Mouse (Mus musculus): ENCODE results near the gene Ugt1a2. TPM values are rescaled to one million over a fixed set of nuclear protein-coding genes. Genes with fewer than 3 reads are reported as not detected.

Ugt1a2 gene
- polyA plus RNA-seq, 1 experiment: 0.32 TPM

GRCm38 (mm10) chr1:88237311-88237710, 36.9 kb downstream of the Ugt1a2 start:
- no peak for DNase-seq
- Histone ChIP-seq H3K4me1 (replicated peaks; ENCODE audit: control insufficient read depth, insufficient read depth, low read length) (no peaks in the 10 kb centered on the region), H3K4me3 (ENCODE audit: control insufficient read depth, insufficient read depth, low read length) (no peak overlapping the region), H3K36me3 (ENCODE audit: control insufficient read depth, insufficient read depth, low read length) (no peaks in the 10 kb centered on the region), H3K27me3 (ENCODE audit: control insufficient read depth, insufficient read depth, low read length) (no peaks in the 10 kb centered on the region), H3K27ac (ENCODE audit: control insufficient read depth, insufficient read depth, low read length) (no peak overlapping the region)
- TF ChIP-seq POLR2A (IDR thresholded peaks at IDR 0.05; ENCODE audit: control insufficient read depth, extremely low read depth, insufficient read depth, low read length, poor library complexity): no peak
- WGBS: 81% methylated on average over 5 of the region's 5 CpGs

GRCm38 (mm10) chr1:88238771-88239170, 38.4 kb downstream of the Ugt1a2 start:
- DNase-seq: no peak

GRCm38 (mm10) chr1:88240072-88240471, 39.7 kb downstream of the Ugt1a2 start:
- Histone ChIP-seq H3K27me3 (ENCODE audit: control insufficient read depth, insufficient read depth, low read length) (no peaks in the 10 kb centered on the region), H3K27ac (ENCODE audit: control insufficient read depth, insufficient read depth, low read length) (no peak overlapping the region), H3K4me3 (ENCODE audit: control insufficient read depth, insufficient read depth, low read length) (no peak overlapping the region), H3K4me1 (replicated peaks; ENCODE audit: control insufficient read depth, insufficient read depth, low read length) (no peaks in the 10 kb centered on the region), H3K36me3 (ENCODE audit: control insufficient read depth, insufficient read depth, low read length) (no peaks in the 10 kb centered on the region)
- DNase-seq: no peak
- TF ChIP-seq CTCF (IDR thresholded peaks at IDR 0.05; ENCODE audit: borderline replicate concordance, control insufficient read depth, extremely low read depth, insufficient read depth, low read length, poor library complexity): no peak
- no peak for TF ChIP-seq POLR2A (IDR thresholded peaks at IDR 0.05; ENCODE audit: control insufficient read depth, extremely low read depth, insufficient read depth, low read length, poor library complexity)
- WGBS: 78% methylated on average over 5 of the region's 5 CpGs

More at GRCm38 (mm10) chr1:88238771-88239170, 38.4 kb downstream of the Ugt1a2 start:
- no peaks in the 10 kb centered on the region for H3K27me3 ChIP-seq (ENCODE audit: control insufficient read depth, insufficient read depth, low read length)
- H3K4me1 ChIP-seq (replicated peaks; ENCODE audit: control insufficient read depth, insufficient read depth, low read length): no peaks in the 10 kb centered on the region
- TF ChIP-seq POLR2A (IDR thresholded peaks at IDR 0.05; ENCODE audit: control insufficient read depth, extremely low read depth, insufficient read depth, low read length, poor library complexity): no peak
- no peak for TF ChIP-seq CTCF (IDR thresholded peaks at IDR 0.05; ENCODE audit: borderline replicate concordance, control insufficient read depth, extremely low read depth, insufficient read depth, low read length, poor library complexity)
- H3K27ac ChIP-seq (ENCODE audit: control insufficient read depth, insufficient read depth, low read length): no peak overlapping the region
- H3K4me3 ChIP-seq (ENCODE audit: control insufficient read depth, insufficient read depth, low read length): no peak overlapping the region
- H3K36me3 ChIP-seq (ENCODE audit: control insufficient read depth, insufficient read depth, low read length): no peaks in the 10 kb centered on the region
- 80% methylated on average over 6 of the region's 6 CpGs for WGBS

GRCm38 (mm10) chr1:88240579-88240978, 40.2 kb downstream of the Ugt1a2 start:
- H3K36me3 ChIP-seq (ENCODE audit: control insufficient read depth, insufficient read depth, low read length): no peaks in the 10 kb centered on the region
- no peaks in the 10 kb centered on the region for H3K27me3 ChIP-seq (ENCODE audit: control insufficient read depth, insufficient read depth, low read length)
- H3K27ac ChIP-seq (ENCODE audit: control insufficient read depth, insufficient read depth, low read length): no peak overlapping the region
- 82% methylated on average over 4 of the region's 4 CpGs for WGBS
- TF ChIP-seq POLR2A (IDR thresholded peaks at IDR 0.05; ENCODE audit: control insufficient read depth, extremely low read depth, insufficient read depth, low read length, poor library complexity): no peak
- no peak for TF ChIP-seq CTCF (IDR thresholded peaks at IDR 0.05; ENCODE audit: borderline replicate concordance, control insufficient read depth, extremely low read depth, insufficient read depth, low read length, poor library complexity)
- H3K4me1 ChIP-seq (replicated peaks; ENCODE audit: control insufficient read depth, insufficient read depth, low read length): no peaks in the 10 kb centered on the region
- H3K4me3 ChIP-seq (ENCODE audit: control insufficient read depth, insufficient read depth, low read length): no peak overlapping the region
- DNase-seq: no peak

- WGBS: 70% methylated on average over 5 of the region's 5 CpGs
- TF ChIP-seq POLR2A (IDR thresholded peaks at IDR 0.05; ENCODE audit: control insufficient read depth, extremely low read depth, insufficient read depth, low read length, poor library complexity) (no peak), CTCF (IDR thresholded peaks at IDR 0.05; ENCODE audit: borderline replicate concordance, control insufficient read depth, extremely low read depth, insufficient read depth, low read length, poor library complexity) (no peak)
Measured at GRCm38 (mm10) chr1:88243861-88244260, 43.5 kb downstream of the Ugt1a2 start.

GRCm38 (mm10) chr1:88245881-88246280, 45.5 kb downstream of the Ugt1a2 start:
- no peaks in the 10 kb centered on the region for H3K4me1 ChIP-seq (replicated peaks; ENCODE audit: control insufficient read depth, insufficient read depth, low read length)
- H3K27me3 ChIP-seq (ENCODE audit: control insufficient read depth, insufficient read depth, low read length): no peaks in the 10 kb centered on the region
- 81% methylated on average over 6 of the region's 6 CpGs for WGBS
- no peak overlapping the region for H3K27ac ChIP-seq (ENCODE audit: control insufficient read depth, insufficient read depth, low read length)
- DNase-seq: no peak
- H3K36me3 ChIP-seq (ENCODE audit: control insufficient read depth, insufficient read depth, low read length): no peaks in the 10 kb centered on the region
- no peak overlapping the region for H3K4me3 ChIP-seq (ENCODE audit: control insufficient read depth, insufficient read depth, low read length)
- TF ChIP-seq POLR2A (IDR thresholded peaks at IDR 0.05; ENCODE audit: control insufficient read depth, extremely low read depth, insufficient read depth, low read length, poor library complexity) (no peak), CTCF (IDR thresholded peaks at IDR 0.05; ENCODE audit: borderline replicate concordance, control insufficient read depth, extremely low read depth, insufficient read depth, low read length, poor library complexity) (no peak)

More at GRCm38 (mm10) chr1:88243861-88244260, 43.5 kb downstream of the Ugt1a2 start:
- no peak for DNase-seq
- no peak overlapping the region for H3K27ac ChIP-seq (ENCODE audit: control insufficient read depth, insufficient read depth, low read length)
- H3K27me3 ChIP-seq (ENCODE audit: control insufficient read depth, insufficient read depth, low read length): no peaks in the 10 kb centered on the region
- no peaks in the 10 kb centered on the region for H3K4me1 ChIP-seq (replicated peaks; ENCODE audit: control insufficient read depth, insufficient read depth, low read length)
- H3K36me3 ChIP-seq (ENCODE audit: control insufficient read depth, insufficient read depth, low read length): no peaks in the 10 kb centered on the region
- H3K4me3 ChIP-seq (ENCODE audit: control insufficient read depth, insufficient read depth, low read length): no peak overlapping the region

DNA sequence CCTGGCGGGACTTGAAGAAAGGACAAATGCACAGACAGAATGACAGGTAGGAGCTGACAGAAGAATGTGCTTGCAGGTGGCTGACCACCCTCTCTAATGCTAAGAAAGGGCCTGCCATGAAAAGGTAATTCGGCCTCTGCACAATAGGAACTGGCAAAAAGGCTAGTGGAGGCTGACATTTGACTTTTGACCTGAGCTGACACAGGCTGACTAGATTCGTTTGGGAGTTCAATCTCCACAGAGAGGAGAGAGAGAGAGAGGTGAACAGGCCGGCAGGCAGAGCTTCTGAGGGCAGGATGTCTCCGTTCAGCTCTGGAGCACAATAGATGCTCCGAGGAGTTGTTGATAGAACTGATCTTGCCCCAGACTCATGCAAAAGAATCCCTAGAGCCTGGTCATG, 46.0 kb downstream of the Ugt1a2 start:
- no peaks in the 10 kb centered on the region for H3K27me3 ChIP-seq (ENCODE audit: control insufficient read depth, insufficient read depth, low read length)
- TF ChIP-seq CTCF (IDR thresholded peaks at IDR 0.05; ENCODE audit: borderline replicate concordance, control insufficient read depth, extremely low read depth, insufficient read depth, low read length, poor library complexity) (no peak), POLR2A (IDR thresholded peaks at IDR 0.05; ENCODE audit: control insufficient read depth, extremely low read depth, insufficient read depth, low read length, poor library complexity) (no peak)
- H3K4me3 ChIP-seq (ENCODE audit: control insufficient read depth, insufficient read depth, low read length): no peak overlapping the region
- no peak overlapping the region for H3K27ac ChIP-seq (ENCODE audit: control insufficient read depth, insufficient read depth, low read length)
- no peaks in the 10 kb centered on the region for H3K4me1 ChIP-seq (replicated peaks; ENCODE audit: control insufficient read depth, insufficient read depth, low read length)
- no peaks in the 10 kb centered on the region for H3K36me3 ChIP-seq (ENCODE audit: control insufficient read depth, insufficient read depth, low read length)
- no peak for DNase-seq
- 54% methylated on average over 6 of the region's 6 CpGs for WGBS

All from thymus, adult 2 months (tissue).